Mouse (Mus musculus): ENCODE data around the gene Col4a3. TPM values are rescaled to one million over a fixed set of nuclear protein-coding genes. Genes with fewer than 3 reads are reported as not detected.

The Col4a3 gene
- total and polyA plus RNA-seq, 2 experiments from 2014 or later, result 0.27 to 0.35 TPM

- no peaks in the 10 kb centered on the region for H3K27me3 ChIP-seq (ENCODE audit: insufficient read depth, low read length)
- WGBS, result 61% methylated on average over 8 of the region's 8 CpGs
- H3K9ac ChIP-seq (replicated peaks; ENCODE audit: low read length, poor library complexity, severe bottlenecking), result no peak overlapping the region
- TF ChIP-seq CTCF (IDR thresholded peaks at IDR 0.05), result no peak
- no peaks in the 10 kb centered on the region for H3K9me3 ChIP-seq (ENCODE audit: low read length)
- H3K4me3 ChIP-seq (ENCODE audit: low read depth, low read length), result no peak overlapping the region
- H3K27ac ChIP-seq (ENCODE audit: low read depth, low read length), result no peak overlapping the region
- no peak for DNase-seq (ENCODE audit: low spot score)
- no peaks in the 10 kb centered on the region for H3K36me3 ChIP-seq (ENCODE audit: insufficient read depth, low read length)
- no peaks in the 10 kb centered on the region for H3K4me1 ChIP-seq (ENCODE audit: insufficient read depth, low read length)
- ATAC-seq (ENCODE audit: low FRiP score), result no peak
- H3K4me2 ChIP-seq (ENCODE audit: low read depth, low read length, poor library complexity, severe bottlenecking), result no peak overlapping the region
Observed at GRCm38 (mm10) chr1:82545199-82545960, 41.3 kb upstream of the Col4a3 start.

- H3K9ac ChIP-seq (replicated peaks; ENCODE audit: low read length, poor library complexity, severe bottlenecking), result 0 out of 2 replicates have a peak overlapping the region, but pooled peaks have one; percentile 8
- no peaks in the 10 kb centered on the region for H3K4me1 ChIP-seq (ENCODE audit: insufficient read depth, low read length)
- no peaks in the 10 kb centered on the region for H3K27me3 ChIP-seq (ENCODE audit: insufficient read depth, low read length)
- peak; percentile 63 for ATAC-seq (ENCODE audit: low FRiP score)
- DNase-seq (ENCODE audit: low spot score), result peak; percentile 51
- TF ChIP-seq CTCF (IDR thresholded peaks at IDR 0.05), result peak; percentile 80
- H3K9me3 ChIP-seq (ENCODE audit: low read length), result no peaks in the 10 kb centered on the region
- no peak overlapping the region for H3K4me2 ChIP-seq (ENCODE audit: low read depth, low read length, poor library complexity, severe bottlenecking)
- H3K27ac ChIP-seq (ENCODE audit: low read depth, low read length), result no peak overlapping the region
- no peaks in the 10 kb centered on the region for H3K36me3 ChIP-seq (ENCODE audit: insufficient read depth, low read length)
- WGBS, result 37% methylated on average over 6 of the region's 6 CpGs
- no peak overlapping the region for H3K4me3 ChIP-seq (ENCODE audit: low read depth, low read length)
Observed at GRCm38 (mm10) chr1:82554443-82554850, 32.3 kb upstream of the Col4a3 start.

- no peak for TF ChIP-seq CTCF (IDR thresholded peaks at IDR 0.05)
- Histone ChIP-seq H3K4me3 (ENCODE audit: low read depth, low read length) (no peak overlapping the region), H3K4me2 (ENCODE audit: low read depth, low read length, poor library complexity, severe bottlenecking) (no peak overlapping the region), H3K9ac (replicated peaks; ENCODE audit: low read length, poor library complexity, severe bottlenecking) (0 out of 2 replicates have a peak overlapping the region, but pooled peaks have one; percentile 8), H3K27ac (ENCODE audit: low read depth, low read length) (no peak overlapping the region), H3K4me1 (ENCODE audit: insufficient read depth, low read length) (no peaks in the 10 kb centered on the region), H3K9me3 (ENCODE audit: low read length) (no peaks in the 10 kb centered on the region), H3K27me3 (ENCODE audit: insufficient read depth, low read length) (no peaks in the 10 kb centered on the region), H3K36me3 (ENCODE audit: insufficient read depth, low read length) (no peaks in the 10 kb centered on the region)
- ATAC-seq (ENCODE audit: low FRiP score) (peak; percentile 10; the same call in 1 of the 2 replicates), DNase-seq (ENCODE audit: low spot score) (no peak)
- WGBS, result 86% methylated on average over 5 of the region's 5 CpGs
Observed at GRCm38 (mm10) chr1:82554889-82555288, 31.8 kb upstream of the Col4a3 start.

GRCm38 (mm10) chr1:82560223-82560622, 26.5 kb upstream of the Col4a3 start:
- H3K27ac ChIP-seq (ENCODE audit: low read depth, low read length), result no peak overlapping the region
- no peak for TF ChIP-seq CTCF (IDR thresholded peaks at IDR 0.05)
- ATAC-seq (ENCODE audit: low FRiP score), result no peak
- no peaks in the 10 kb centered on the region for H3K4me1 ChIP-seq (ENCODE audit: insufficient read depth, low read length)
- no peak overlapping the region for H3K4me3 ChIP-seq (ENCODE audit: low read depth, low read length)
- H3K9me3 ChIP-seq (ENCODE audit: low read length), result no peaks in the 10 kb centered on the region
- H3K4me2 ChIP-seq (ENCODE audit: low read depth, low read length, poor library complexity, severe bottlenecking), result no peak overlapping the region
- DNase-seq (ENCODE audit: low spot score), result no peak
- H3K9ac ChIP-seq (replicated peaks; ENCODE audit: low read length, poor library complexity, severe bottlenecking), result no peak overlapping the region
- 78% methylated on average over 4 of the region's 4 CpGs for WGBS
- no peaks in the 10 kb centered on the region for H3K36me3 ChIP-seq (ENCODE audit: insufficient read depth, low read length)
- H3K27me3 ChIP-seq (ENCODE audit: insufficient read depth, low read length), result no peaks in the 10 kb centered on the region

GRCm38 (mm10) chr1:82569405-82569804, 17.3 kb upstream of the Col4a3 start:
- no peak for ATAC-seq (ENCODE audit: low FRiP score)
- no peaks in the 10 kb centered on the region for H3K4me1 ChIP-seq (ENCODE audit: insufficient read depth, low read length)
- no peak overlapping the region for H3K27ac ChIP-seq (ENCODE audit: low read depth, low read length)
- H3K36me3 ChIP-seq (ENCODE audit: insufficient read depth, low read length), result no peaks in the 10 kb centered on the region
- no peak for TF ChIP-seq CTCF (IDR thresholded peaks at IDR 0.05)
- no peak overlapping the region for H3K4me3 ChIP-seq (ENCODE audit: low read depth, low read length)
- no peak overlapping the region for H3K4me2 ChIP-seq (ENCODE audit: low read depth, low read length, poor library complexity, severe bottlenecking)
- no peaks in the 10 kb centered on the region for H3K27me3 ChIP-seq (ENCODE audit: insufficient read depth, low read length)
- 92% methylated on average over 4 of the region's 4 CpGs for WGBS
- H3K9me3 ChIP-seq (ENCODE audit: low read length), result no peaks in the 10 kb centered on the region
- no peak overlapping the region for H3K9ac ChIP-seq (replicated peaks; ENCODE audit: low read length, poor library complexity, severe bottlenecking)
- no peak for DNase-seq (ENCODE audit: low spot score)

- Histone ChIP-seq H3K9ac (replicated peaks; ENCODE audit: low read length, poor library complexity, severe bottlenecking) (no peak overlapping the region), H3K4me2 (ENCODE audit: low read depth, low read length, poor library complexity, severe bottlenecking) (no peak overlapping the region), H3K9me3 (ENCODE audit: low read length) (no peaks in the 10 kb centered on the region), H3K27me3 (ENCODE audit: insufficient read depth, low read length) (no peaks in the 10 kb centered on the region), H3K27ac (ENCODE audit: low read depth, low read length) (no peak overlapping the region), H3K4me3 (ENCODE audit: low read depth, low read length) (no peak overlapping the region), H3K4me1 (ENCODE audit: insufficient read depth, low read length) (no peaks in the 10 kb centered on the region), H3K36me3 (ENCODE audit: insufficient read depth, low read length) (no peaks in the 10 kb centered on the region)
- no peak; the same call in 1 of the 2 replicates for TF ChIP-seq CTCF (IDR thresholded peaks at IDR 0.05)
- WGBS, result 78% methylated on average over 1 of the region's 1 CpGs
- DNase-seq (ENCODE audit: low spot score), result no peak
- no peak for ATAC-seq (ENCODE audit: low FRiP score)
Observed at GRCm38 (mm10) chr1:82571758-82572157, 15.0 kb upstream of the Col4a3 start.

Measured in midbrain, postnatal 0 days (tissue).